Mouse (Mus musculus) central nervous system, embryonic 14 days (tissue): ENCODE data around the gene Asb4. TPM values are rescaled to one million over a fixed set of nuclear protein-coding genes. Genes with fewer than 3 reads are reported as not detected.

Experiments used
- polyA plus RNA-seq: library from polyadenylated mRNA; depleted of rRNA; stranded (reverse); fragments of >200 nt; gene quantifications from 2 replicates; pipeline ENCODE4 v1.2.3, GENCODE M21; 2012; rRNA removed

The Asb4 gene
- 18.7 and 21.4 TPM in 2 replicates for polyA plus RNA-seq

GRCm38 (mm10) chr6:5383336-5384177 lies at the start of gene Asb4:
TSS of gene Asb4 (plus strand) at chr6:5383386.

Other genes starting within 250 kb of the Asb4 start
- gene Pon1, start 189.4 kb upstream of the Asb4 start, polyA plus RNA-seq, result 0.18 and 0.37 TPM in 2 replicates
- 3.1 and 3.7 TPM in 2 replicates for gene Pon3, start 127.1 kb upstream of the Asb4 start, polyA plus RNA-seq
- gene Pon2, start 84.9 kb upstream of the Asb4 start, polyA plus RNA-seq, result 12.4 and 16.2 TPM in 2 replicates
- gene Pdk4, start 112.9 kb downstream of the Asb4 start, polyA plus RNA-seq, result 1.1 and 1.6 TPM in 2 replicates